Mouse (Mus musculus): ENCODE results near the gene Hist3h2ba. TPM values are rescaled to one million over a fixed set of nuclear protein-coding genes. Genes with fewer than 3 reads are reported as not detected.

Hist3h2ba gene
- polyA plus RNA-seq, 1 experiment = 5.1 TPM

DNA sequence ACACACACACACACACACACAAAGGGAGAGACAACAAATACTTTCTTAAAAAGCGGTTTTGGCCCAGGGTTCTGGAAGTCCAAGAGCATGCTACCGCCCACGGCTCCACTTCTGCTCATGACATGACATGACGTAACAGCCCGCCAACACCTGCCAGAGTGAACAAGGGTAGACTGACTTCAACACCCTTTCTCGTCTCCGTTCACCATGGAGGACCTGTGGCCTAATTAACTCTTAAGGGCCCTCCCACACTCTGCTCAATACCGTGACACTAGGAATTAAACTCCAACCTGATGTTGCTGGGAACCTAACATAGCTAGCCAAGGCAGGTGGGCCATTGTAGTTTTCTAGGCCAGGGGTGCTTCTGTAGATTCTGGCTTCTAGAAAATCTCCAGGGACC lies 20.3 kb downstream of the Hist3h2ba start:
- TF ChIP-seq TAL1 (IDR thresholded peaks at IDR 0.05; ENCODE audit: low read length) (no peak), GATA1 (IDR thresholded peaks at IDR 0.05; ENCODE audit: low read length) (no peak)
- H3K4me1 ChIP-seq (ENCODE audit: control insufficient read depth) = peaks cover 17% of the 10 kb centered on the region
- H3K27me3 ChIP-seq (ENCODE audit: control insufficient read depth) = peaks cover 11% of the 10 kb centered on the region
- H3K36me3 ChIP-seq (ENCODE audit: control insufficient read depth) = peaks cover 35% of the 10 kb centered on the region
- H3K4me3 ChIP-seq (replicated peaks) = no peak overlapping the region
- no peaks in the 10 kb centered on the region for H3K9me3 ChIP-seq (ENCODE audit: control insufficient read depth, low read length)

DNA sequence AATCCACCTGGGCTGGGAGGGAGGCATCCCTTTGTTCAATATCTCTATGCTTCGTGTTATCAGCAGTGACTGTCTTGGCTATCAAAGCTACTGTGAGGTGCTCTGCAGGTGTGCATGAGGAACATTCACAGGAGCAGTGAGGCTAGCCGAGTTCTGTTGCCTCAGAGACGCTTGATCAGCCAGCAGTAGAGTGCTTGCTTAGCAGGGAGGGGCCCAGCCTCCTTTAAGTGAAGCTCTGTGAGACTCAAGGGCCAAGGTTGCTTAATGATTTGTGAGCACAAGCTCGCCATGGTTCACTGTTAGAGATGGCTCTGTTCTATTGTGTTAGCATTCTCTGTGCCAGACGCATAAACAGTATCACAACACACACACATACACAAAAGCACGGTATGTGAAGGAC lies 20.9 kb downstream of the Hist3h2ba start:
- Histone ChIP-seq H3K4me3 (replicated peaks) (no peak overlapping the region), H3K4me1 (ENCODE audit: control insufficient read depth) (peaks cover 22% of the 10 kb centered on the region), H3K36me3 (ENCODE audit: control insufficient read depth) (peaks cover 39% of the 10 kb centered on the region), H3K27me3 (ENCODE audit: control insufficient read depth) (peaks cover 8% of the 10 kb centered on the region), H3K9me3 (ENCODE audit: control insufficient read depth, low read length) (no peaks in the 10 kb centered on the region)
- TF ChIP-seq GATA1 (IDR thresholded peaks at IDR 0.05; ENCODE audit: low read length) (no peak), TAL1 (IDR thresholded peaks at IDR 0.05; ENCODE audit: low read length) (no peak)

DNA sequence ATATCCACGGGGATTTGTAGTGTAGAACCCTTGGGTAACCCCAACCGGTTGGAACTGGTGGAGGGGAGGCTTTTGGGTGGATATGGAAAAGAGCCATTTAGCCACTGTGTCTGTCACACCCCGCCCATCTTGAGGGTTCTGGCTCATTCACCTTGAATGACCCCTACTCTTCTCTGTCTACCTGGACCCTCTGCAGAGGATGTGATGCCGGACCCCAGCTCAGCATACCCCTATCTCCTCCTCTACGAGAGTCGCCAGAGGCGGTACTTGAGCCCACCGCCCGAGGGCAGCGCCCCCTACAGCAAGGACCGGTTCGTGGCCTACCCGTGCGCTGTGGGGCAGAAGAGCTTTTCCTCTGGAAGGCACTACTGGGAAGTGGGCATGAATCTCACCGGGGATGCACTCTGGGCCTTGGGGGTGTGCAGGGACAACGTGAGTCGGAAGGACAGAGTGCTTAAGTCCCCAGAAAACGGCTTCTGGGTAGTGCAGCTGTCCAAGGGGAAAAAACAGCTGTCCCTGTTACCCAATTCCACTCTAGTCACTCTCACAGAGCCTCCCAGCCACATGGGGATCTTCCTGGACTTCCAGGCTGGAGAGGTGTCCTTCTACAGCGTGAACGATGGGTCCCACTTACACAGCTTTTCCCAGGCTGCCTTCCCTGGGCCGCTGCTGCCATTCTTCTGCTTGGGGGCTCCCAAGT lies 22.3 kb downstream of the Hist3h2ba start:
- Histone ChIP-seq H3K9me3 (ENCODE audit: control insufficient read depth, low read length) (no peaks in the 10 kb centered on the region), H3K27me3 (ENCODE audit: control insufficient read depth) (no peaks in the 10 kb centered on the region), H3K4me1 (ENCODE audit: control insufficient read depth) (peaks cover 30% of the 10 kb centered on the region), H3K4me3 (replicated peaks) (no peak overlapping the region), H3K36me3 (ENCODE audit: control insufficient read depth) (peaks cover 40% of the 10 kb centered on the region)
- no peak for TF ChIP-seq TAL1 (IDR thresholded peaks at IDR 0.05; ENCODE audit: low read length)
- TF ChIP-seq GATA1 (IDR thresholded peaks at IDR 0.05; ENCODE audit: low read length) = no peak

DNA sequence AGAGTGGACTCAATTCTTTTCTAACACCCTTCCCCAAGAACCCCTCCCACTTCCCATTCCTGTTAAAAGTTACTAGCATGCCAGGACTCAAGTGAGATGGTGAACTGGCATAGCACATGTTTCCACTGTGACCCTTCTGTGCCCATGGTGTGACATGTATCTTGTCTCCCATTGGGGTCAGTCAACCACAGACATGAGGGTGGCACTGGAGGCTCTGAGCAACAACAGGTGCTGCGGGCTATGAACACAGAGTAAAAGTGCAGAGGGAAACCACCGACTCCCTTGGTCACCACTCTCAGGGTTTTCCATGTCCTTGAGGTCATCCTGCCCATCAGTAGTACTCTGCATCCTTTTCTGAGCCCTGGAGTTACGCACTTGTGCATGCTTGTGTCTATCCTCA lies 23.1 kb downstream of the Hist3h2ba start:
- H3K27me3 ChIP-seq (ENCODE audit: control insufficient read depth) = no peaks in the 10 kb centered on the region
- H3K4me3 ChIP-seq (replicated peaks) = no peak overlapping the region
- H3K4me1 ChIP-seq (ENCODE audit: control insufficient read depth) = peaks cover 32% of the 10 kb centered on the region
- no peaks in the 10 kb centered on the region for H3K9me3 ChIP-seq (ENCODE audit: control insufficient read depth, low read length)
- no peak for TF ChIP-seq GATA1 (IDR thresholded peaks at IDR 0.05; ENCODE audit: low read length)
- TF ChIP-seq TAL1 (IDR thresholded peaks at IDR 0.05; ENCODE audit: low read length) = no peak
- peaks cover 40% of the 10 kb centered on the region for H3K36me3 ChIP-seq (ENCODE audit: control insufficient read depth)

DNA sequence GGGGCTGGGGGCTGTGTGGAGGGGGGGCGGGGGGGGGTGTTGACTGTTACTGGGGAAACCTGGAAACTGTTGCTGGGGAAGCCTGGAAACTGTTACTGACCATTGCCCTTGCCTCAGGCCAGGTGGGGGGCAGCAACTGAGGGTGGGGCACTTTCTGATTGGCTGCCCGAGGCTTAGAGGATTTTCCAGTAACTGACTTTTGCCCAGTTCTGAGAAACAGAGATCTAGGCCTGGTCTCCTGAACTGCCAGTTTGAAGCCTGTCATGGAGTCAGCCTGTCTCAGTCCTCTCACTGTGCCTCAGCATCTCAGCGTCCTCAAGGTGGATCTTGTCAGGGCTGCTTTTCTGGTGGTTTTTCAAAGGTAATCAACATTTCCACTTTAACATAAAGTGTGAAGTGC lies 25.7 kb downstream of the Hist3h2ba start:
- Histone ChIP-seq H3K36me3 (ENCODE audit: control insufficient read depth) (peaks cover 35% of the 10 kb centered on the region), H3K4me3 (replicated peaks) (no peak overlapping the region)

DNA sequence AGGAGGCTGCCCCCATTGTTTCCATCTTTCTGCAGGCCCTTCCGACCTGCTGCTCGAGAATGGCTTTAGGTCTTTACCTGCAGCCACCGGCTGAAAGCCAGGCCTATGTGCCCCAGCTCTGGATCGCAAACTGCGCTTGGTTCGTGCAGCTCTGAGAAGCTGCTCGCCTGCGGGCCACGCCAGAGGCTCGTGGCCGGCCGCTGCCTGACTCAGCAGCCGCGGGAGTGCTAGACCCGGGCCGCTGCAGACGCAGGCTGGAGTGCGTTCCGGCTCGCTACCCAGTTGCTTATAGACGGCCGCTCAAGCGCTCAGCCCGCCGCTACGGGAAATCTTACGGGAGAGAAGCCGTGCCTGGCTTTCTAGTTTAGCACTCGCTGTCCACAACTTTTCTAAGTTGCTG lies 28.4 kb downstream of the Hist3h2ba start:
- H3K9me3 ChIP-seq (ENCODE audit: control insufficient read depth, low read length) = no peaks in the 10 kb centered on the region
- H3K4me3 ChIP-seq (replicated peaks) = peak overlapping the region; percentile 70
- peaks cover 34% of the 10 kb centered on the region for H3K36me3 ChIP-seq (ENCODE audit: control insufficient read depth)
- no peaks in the 10 kb centered on the region for H3K27me3 ChIP-seq (ENCODE audit: control insufficient read depth)
- TF ChIP-seq TAL1 (IDR thresholded peaks at IDR 0.05; ENCODE audit: low read length) (no peak), GATA1 (IDR thresholded peaks at IDR 0.05; ENCODE audit: low read length) (no peak)
- peaks cover 61% of the 10 kb centered on the region for H3K4me1 ChIP-seq (ENCODE audit: control insufficient read depth)

More for the DNA sequence above, 25.7 kb downstream of the Hist3h2ba start:
- H3K27me3 ChIP-seq (ENCODE audit: control insufficient read depth) = no peaks in the 10 kb centered on the region
- H3K9me3 ChIP-seq (ENCODE audit: control insufficient read depth, low read length) = no peaks in the 10 kb centered on the region
- no peak for TF ChIP-seq GATA1 (IDR thresholded peaks at IDR 0.05; ENCODE audit: low read length)
- no peak for TF ChIP-seq TAL1 (IDR thresholded peaks at IDR 0.05; ENCODE audit: low read length)
- H3K4me1 ChIP-seq (ENCODE audit: control insufficient read depth) = peaks cover 44% of the 10 kb centered on the region

DNA sequence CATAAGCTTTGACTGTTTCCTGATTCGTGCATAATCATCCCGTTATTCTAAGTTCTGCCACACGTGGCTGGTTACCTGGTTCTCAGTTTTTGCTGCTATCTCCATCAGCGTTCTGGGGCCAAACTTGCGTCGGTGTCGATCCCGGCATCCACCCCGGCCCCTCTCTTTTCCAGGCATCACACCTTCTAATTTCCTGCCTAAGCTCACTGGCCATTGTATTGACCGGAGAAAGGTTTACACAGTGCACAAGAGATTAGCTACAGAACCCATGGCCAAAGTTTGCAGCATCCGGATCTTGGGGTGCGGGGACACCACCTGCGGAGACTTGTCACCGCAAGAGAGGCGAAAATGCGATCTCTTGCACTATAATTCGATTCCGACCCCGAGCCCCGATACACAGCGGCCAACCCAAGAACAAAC lies 28.9 kb downstream of the Hist3h2ba start:
- Histone ChIP-seq H3K36me3 (ENCODE audit: control insufficient read depth) (peaks cover 35% of the 10 kb centered on the region), H3K9me3 (ENCODE audit: control insufficient read depth, low read length) (no peaks in the 10 kb centered on the region), H3K27me3 (ENCODE audit: control insufficient read depth) (no peaks in the 10 kb centered on the region), H3K4me1 (ENCODE audit: control insufficient read depth) (peaks cover 62% of the 10 kb centered on the region), H3K4me3 (replicated peaks) (peak overlapping the region; percentile 70)
- TF ChIP-seq TAL1 (IDR thresholded peaks at IDR 0.05; ENCODE audit: low read length) = no peak
- TF ChIP-seq GATA1 (IDR thresholded peaks at IDR 0.05; ENCODE audit: low read length) = no peak

DNA sequence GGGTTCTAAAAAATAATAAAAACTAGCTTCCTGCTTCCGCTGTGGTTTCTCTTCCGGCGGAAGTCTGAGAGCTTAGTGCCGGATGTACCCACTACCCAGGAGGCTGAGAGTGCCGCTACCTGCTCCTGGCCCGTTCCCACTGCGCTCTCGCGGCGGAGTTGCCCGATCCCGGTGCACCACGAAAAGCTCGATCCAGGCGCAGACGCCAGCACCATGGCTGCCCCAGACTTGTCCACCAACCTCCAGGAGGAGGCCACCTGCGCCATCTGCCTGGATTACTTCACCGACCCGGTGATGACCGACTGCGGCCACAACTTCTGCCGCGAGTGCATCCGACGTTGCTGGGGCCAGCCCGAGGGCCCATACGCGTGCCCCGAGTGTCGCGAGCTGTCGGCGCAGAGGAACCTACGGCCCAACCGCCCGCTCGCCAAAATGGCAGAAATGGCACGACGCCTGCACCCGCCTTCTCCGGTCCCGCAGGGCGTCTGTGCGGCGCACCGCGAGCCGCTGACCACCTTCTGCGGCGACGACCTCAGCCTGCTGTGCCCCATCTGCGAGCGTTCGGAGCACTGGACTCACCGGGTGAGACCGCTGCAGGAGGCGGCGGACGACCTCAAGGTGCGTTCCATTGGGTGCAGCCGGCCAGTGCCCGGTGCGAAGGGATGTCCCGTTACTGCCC lies 29.4 kb downstream of the Hist3h2ba start, which contains the start of gene Trim11:
Gene Trim11, plus strand, starts transcription at position 67 of the 679 bp plus-strand sequence.
- TF ChIP-seq GATA1 (IDR thresholded peaks at IDR 0.05; ENCODE audit: low read length) (no peak), TAL1 (IDR thresholded peaks at IDR 0.05; ENCODE audit: low read length) (no peak)
- Histone ChIP-seq H3K4me3 (replicated peaks) (peak within 1 kb of the TSS; percentile 70), H3K4me1 (ENCODE audit: control insufficient read depth) (peaks cover 62% of the 10 kb centered on the region), H3K27me3 (ENCODE audit: control insufficient read depth) (no peaks in the 10 kb centered on the region), H3K9me3 (ENCODE audit: control insufficient read depth, low read length) (no peaks in the 10 kb centered on the region), H3K36me3 (ENCODE audit: control insufficient read depth) (peaks cover 40% of the 10 kb centered on the region)

DNA sequence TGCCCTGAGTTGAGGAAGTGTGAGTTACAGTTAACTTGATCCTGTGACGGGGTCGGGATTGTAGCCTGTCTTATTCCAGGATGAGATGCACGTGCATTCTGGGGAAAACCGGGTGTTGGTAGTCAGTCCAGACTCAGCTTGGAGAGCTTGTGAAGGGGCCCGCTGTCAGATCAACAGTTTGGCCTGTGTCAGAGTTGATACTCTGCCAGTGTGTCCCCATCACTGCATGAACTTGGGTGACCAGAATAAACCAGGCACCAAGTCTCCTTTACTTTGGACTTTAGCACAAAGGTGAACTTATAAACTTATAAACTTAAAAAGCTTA lies 29.9 kb downstream of the Hist3h2ba start:
- TF ChIP-seq TAL1 (IDR thresholded peaks at IDR 0.05; ENCODE audit: low read length) (no peak), GATA1 (IDR thresholded peaks at IDR 0.05; ENCODE audit: low read length) (no peak)
- H3K4me1 ChIP-seq (ENCODE audit: control insufficient read depth) = peaks cover 62% of the 10 kb centered on the region
- H3K36me3 ChIP-seq (ENCODE audit: control insufficient read depth) = peaks cover 43% of the 10 kb centered on the region
- H3K9me3 ChIP-seq (ENCODE audit: control insufficient read depth, low read length) = no peaks in the 10 kb centered on the region
- H3K27me3 ChIP-seq (ENCODE audit: control insufficient read depth) = no peaks in the 10 kb centered on the region
- H3K4me3 ChIP-seq (replicated peaks) = peak overlapping the region; percentile 70

Data from erythroblast, embryonic 14.5 days (primary cell).